Mouse (Mus musculus) MEL (cell line): ENCODE data around the gene Cysrt1. TPM values are rescaled to one million over a fixed set of nuclear protein-coding genes. Genes with fewer than 3 reads are reported as not detected.

Source experiments
- DNase-seq: peaks from one replicate; pipeline ENCODE4 v3.0.0; 2011; ENCODE audit warnings: low read depth, low spot score
- H3K27ac ChIP-seq: 2 replicates; pipeline ENCODE4 v1.5.1; 2012; ENCODE audit warnings: low read depth, mild to moderate bottlenecking, control low read depth, low read length, moderate library complexity; ENCODE audit not compliant: control insufficient read depth
- H3K27me3 ChIP-seq, 2 experiments: fragments of 150-350 bp in 1 of 2; sonication (generic) in 1 of 2; 2 replicates each; pipeline ENCODE4 v1.6.1; 2012; ENCODE audit warnings: low read length in 2 of 2, mild to moderate bottlenecking in 2 of 2, improper control_type of control experiment in 1 of 2, moderate library complexity in 1 of 2; ENCODE audit not compliant: insufficient read depth in 2 of 2, control insufficient read depth in 1 of 2
- H3K36me3 ChIP-seq, 2 experiments: 2 replicates each; pipeline ENCODE4 v1.6.1; 2012 to 2014; ENCODE audit warnings: low read length in 2 of 2, improper control_type of control experiment in 1 of 2, inconsistent platforms in 1 of 2, mild to moderate bottlenecking in 1 of 2; ENCODE audit not compliant: insufficient read depth in 2 of 2, control insufficient read depth in 1 of 2
- H3K4me1 ChIP-seq, 2 experiments: fragments of 150-350 bp in 1 of 2; sonication (generic) in 1 of 2; 2 replicates each; pipeline ENCODE4 v1.6.1; 2012; ENCODE audit warnings: low read length in 2 of 2, improper control_type of control experiment in 1 of 2, mild to moderate bottlenecking in 1 of 2; ENCODE audit not compliant: insufficient read depth in 2 of 2, control insufficient read depth in 1 of 2
- H3K4me3 ChIP-seq, 2 experiments: fragments of 150-350 bp in 1 of 2; sonication (generic) in 1 of 2; 2 replicates each; pipeline ENCODE4 v1.5.1; 2012; ENCODE audit warnings: low read depth in 2 of 2, low read length in 2 of 2, mild to moderate bottlenecking in 2 of 2, moderate library complexity in 2 of 2, control low read depth in 1 of 2, improper control_type of control experiment in 1 of 2; ENCODE audit not compliant: control insufficient read depth in 1 of 2, insufficient read depth in 1 of 2
- H3K79me2 ChIP-seq: 2 replicates; pipeline ENCODE4 v1.6.1; 2012; ENCODE audit warnings: mild to moderate bottlenecking, low read length, moderate library complexity; ENCODE audit not compliant: control insufficient read depth, poor library complexity, insufficient read depth
- H3K9ac ChIP-seq: 2 replicates; pipeline ENCODE4 v1.6.1; 2012; ENCODE audit warnings: low read depth, mild to moderate bottlenecking, control low read depth, low read length, moderate library complexity; ENCODE audit not compliant: control insufficient read depth, poor library complexity, severe bottlenecking
- H3K9me3 ChIP-seq: fragments of 150-350 bp; sonication (generic); replicated peaks from 2 replicates; pipeline ENCODE4 v1.6.1; 2012; ENCODE audit warnings: mild to moderate bottlenecking, low read length, improper control_type of control experiment, moderate library complexity; ENCODE audit not compliant: insufficient read depth
- CTCF ChIP-seq, 3 experiments: IDR thresholded peaks in 2 of 3; conservative IDR thresholded peaks in 1 of 3; 2 replicates each; pipeline ENCODE4 v1.5.1; 2011 to 2012; ENCODE audit warnings: low read length in 3 of 3, low read depth in 2 of 3, mild to moderate bottlenecking in 2 of 3, improper control_type of control experiment in 1 of 3, inconsistent platforms in 1 of 3, mixed read lengths in 1 of 3, moderate library complexity in 1 of 3; ENCODE audit not compliant: control insufficient read depth in 1 of 3, insufficient read depth in 1 of 3, poor library complexity in 1 of 3, severe bottlenecking in 1 of 3
- E2F4 ChIP-seq: IDR thresholded peaks from 2 replicates; pipeline ENCODE4 v1.6.1; 2011; ENCODE audit warnings: low read depth, low read length, improper control_type of control experiment, borderline replicate concordance
- ELF1 ChIP-seq: IDR thresholded peaks from 2 replicates; pipeline ENCODE4 v1.6.1; 2014; ENCODE audit warnings: low read depth, mild to moderate bottlenecking, inconsistent platforms, low read length, improper control_type of control experiment, moderate library complexity
- EP300 ChIP-seq, 2 experiments: IDR thresholded peaks; 2 replicates each; pipeline ENCODE4 v1.6.1; 2011; ENCODE audit warnings: improper control_type of control experiment in 2 of 2, low read length in 2 of 2, low read depth in 1 of 2, mild to moderate bottlenecking in 1 of 2
- HCFC1 ChIP-seq: IDR thresholded peaks from 2 replicates; pipeline ENCODE4 v1.6.1; 2012; ENCODE audit warnings: low read depth, mild to moderate bottlenecking, inconsistent platforms, low read length, improper control_type of control experiment, moderate library complexity
- JUND ChIP-seq: IDR thresholded peaks from 2 replicates; pipeline ENCODE4 v1.6.1; 2011; ENCODE audit warnings: low read depth, mild to moderate bottlenecking, improper control_type of control experiment, low read length
- MAX ChIP-seq: IDR thresholded peaks from 2 replicates; pipeline ENCODE4 v1.6.1; 2011; ENCODE audit warnings: low read length, improper control_type of control experiment
- MAZ ChIP-seq: IDR thresholded peaks from 2 replicates; pipeline ENCODE4 v1.6.1; 2012; ENCODE audit warnings: low read depth, mild to moderate bottlenecking, inconsistent platforms, low read length, improper control_type of control experiment
- POLR2A ChIP-seq, 2 experiments: IDR thresholded peaks; 2 replicates each; pipeline ENCODE4 v1.6.1; 2011 to 2012; ENCODE audit warnings: low read length in 2 of 2, mild to moderate bottlenecking in 2 of 2, control low read depth in 1 of 2, improper control_type of control experiment in 1 of 2, low read depth in 1 of 2, moderate library complexity in 1 of 2; ENCODE audit not compliant: control insufficient read depth in 1 of 2, insufficient read depth in 1 of 2, poor library complexity in 1 of 2
- POLR2AphosphoS2 ChIP-seq: IDR thresholded peaks from 2 replicates; pipeline ENCODE4 v1.6.1; 2011; ENCODE audit warnings: low read length, improper control_type of control experiment
- RAD21 ChIP-seq: IDR thresholded peaks from 2 replicates; pipeline ENCODE4 v1.6.1; 2011; ENCODE audit warnings: mild to moderate bottlenecking, low read depth, low read length, improper control_type of control experiment
- RCOR1 ChIP-seq: IDR thresholded peaks from 2 replicates; pipeline ENCODE4 v1.6.1; 2012; ENCODE audit warnings: low read depth, mild to moderate bottlenecking, inconsistent platforms, low read length, improper control_type of control experiment
- SMC3 ChIP-seq: IDR thresholded peaks from 2 replicates; pipeline ENCODE4 v1.6.1; 2011; ENCODE audit warnings: low read depth, low read length, improper control_type of control experiment
- TAL1 ChIP-seq: IDR thresholded peaks from 2 replicates; pipeline ENCODE4 v1.6.1; 2012; ENCODE audit warnings: mild to moderate bottlenecking, inconsistent platforms, low read length, moderate library complexity, mixed read lengths
- TBP ChIP-seq: IDR thresholded peaks from 2 replicates; pipeline ENCODE4 v1.8.0; 2011; ENCODE audit warnings: low read depth, low read length, improper control_type of control experiment
- TCF12 ChIP-seq: IDR thresholded peaks from 2 replicates; pipeline ENCODE4 v1.6.1; 2014; ENCODE audit warnings: low read depth, mild to moderate bottlenecking, inconsistent platforms, low read length, improper control_type of control experiment, moderate library complexity
- USF2 ChIP-seq, 2 experiments: IDR thresholded peaks; 2 replicates each; pipeline ENCODE4 v1.6.1; 2011 to 2012; ENCODE audit warnings: improper control_type of control experiment in 2 of 2, low read length in 2 of 2, borderline replicate concordance in 1 of 2, inconsistent platforms in 1 of 2, low read depth in 1 of 2, mild to moderate bottlenecking in 1 of 2; ENCODE audit not compliant: insufficient read depth in 1 of 2
- ZC3H11A ChIP-seq: IDR thresholded peaks from 2 replicates; pipeline ENCODE4 v1.6.1; 2012; ENCODE audit warnings: low read depth, mild to moderate bottlenecking, inconsistent platforms, low read length, improper control_type of control experiment
- ZMIZ1 ChIP-seq: IDR thresholded peaks from 2 replicates; pipeline ENCODE4 v1.6.1; 2012; ENCODE audit warnings: low read depth, mild to moderate bottlenecking, inconsistent platforms, low read length, improper control_type of control experiment, moderate library complexity
- polyA plus RNA-seq, 2 experiments: library from polyadenylated mRNA; stranded (reverse) in 1 of 2; unstranded in 1 of 2; fragments of >175 nt in 1 of 2; fragments of >200 nt in 1 of 2; gene quantifications; 2 replicates each; pipeline versions ENCODE4 v1.2.1 to v1.2.4; 2012; ENCODE audit warnings: low replicate concordance in 2 of 2, low read depth in 1 of 2; ENCODE audit not compliant: insufficient read length in 2 of 2, insufficient read depth in 1 of 2, missing spikeins in 1 of 2
- total RNA-seq: library from RNA; depleted of rRNA; stranded (reverse); fragments of 300-350 nt; gene quantifications from 2 replicates; pipeline ENCODE4 v1.2.3, GENCODE M21; 2012

The Cysrt1 gene
- total and polyA plus RNA-seq, 3 experiments: 0.15 to 0.19 TPM; not detected in 1

- TF ChIP-seq CTCF (IDR thresholded peaks at IDR 0.05 in 2 of 3, conservative IDR thresholded peaks at IDR 0.05 in 1 of 3; ENCODE audit: control insufficient read depth in 1 of 3, insufficient read depth in 1 of 3, low read depth in 2 of 3, low read length in 3 of 3, poor library complexity in 1 of 3, severe bottlenecking in 1 of 3) (no peak), RCOR1 (no peak), TBP (peak; percentile 52), JUND (no peak), SMC3 (no peak), RAD21 (no peak), TCF12 (0 out of 2 replicates have a peak, but pooled peaks have one; percentile 35), ZC3H11A (no peak), MAZ (no peak; the same call in 1 of the 2 replicates), ZMIZ1 (peak; percentile 77; the same call in 1 of the 2 replicates), POLR2A (IDR thresholded peaks at IDR 0.05; ENCODE audit: control insufficient read depth in 1 of 2, insufficient read depth in 1 of 2, low read depth in 1 of 2, low read length in 2 of 2, poor library complexity in 1 of 2) (peak; percentile 44 to 61; a peak in 3 of 4 replicates), HCFC1 (peak; percentile 49), MAX (no peak), ELF1 (0 out of 2 replicates have a peak, but pooled peaks have one; percentile 16)
- TF ChIP-seq, all 39 proteins: peak for 10
Measured at GRCm38 (mm10) chr2:25240723-25241437, 1.4 kb downstream of the Cysrt1 start (continued).

- no peaks in the 10 kb centered on the region for H3K27me3 ChIP-seq
- H3K79me2 ChIP-seq: no peaks in the 10 kb centered on the region; the same call in 1 of the 2 replicates
- no peak for DNase-seq
- H3K4me1 ChIP-seq: peaks cover 0 to 21% of the 10 kb centered on the region in 2 experiments; a peak in 3 of 4 replicates
- H3K9ac ChIP-seq: peak overlapping the region; percentile 30
- no peaks in the 10 kb centered on the region for H3K9me3 ChIP-seq
- H3K4me3 ChIP-seq: peak overlapping the region; percentile 57 to 64
- no peaks in the 10 kb centered on the region for H3K36me3 ChIP-seq
- no peak overlapping the region for H3K27ac ChIP-seq
- TF ChIP-seq ELF1 (no peak), POLR2AphosphoS2 (no peak), TAL1 (no peak), EP300 (IDR thresholded peaks at IDR 0.05; ENCODE audit: low read depth in 1 of 2, low read length in 2 of 2) (no peak), TBP (no peak)
Measured at GRCm38 (mm10) chr2:25240310-25240709, 1.9 kb downstream of the Cysrt1 start.

- Histone ChIP-seq H3K27me3 (no peaks in the 10 kb centered on the region), H3K4me1 (peaks cover 0 to 21% of the 10 kb centered on the region in 2 experiments; a peak in 3 of 4 replicates), H3K79me2 (no peaks in the 10 kb centered on the region; the same call in 1 of the 2 replicates), H3K27ac (no peak overlapping the region), H3K4me3 (no peak overlapping the region), H3K9ac (no peak overlapping the region), H3K9me3 (no peaks in the 10 kb centered on the region), H3K36me3 (no peaks in the 10 kb centered on the region)
- no peak for DNase-seq
- TF ChIP-seq E2F4 (no peak), USF2 (IDR thresholded peaks at IDR 0.05; ENCODE audit: borderline replicate concordance in 1 of 2, insufficient read depth in 1 of 2, low read depth in 1 of 2, low read length in 2 of 2) (no peak), ELF1 (no peak), SMC3 (no peak)
Measured at GRCm38 (mm10) chr2:25239766-25240165, 2.5 kb downstream of the Cysrt1 start.
